Mouse (Mus musculus): ENCODE results near the gene Igf1r. TPM values are rescaled to one million over a fixed set of nuclear protein-coding genes. Genes with fewer than 3 reads are reported as not detected.

The Igf1r gene
- polyA plus RNA-seq, 1 experiment from 2014 or later = 23.2 TPM

DNA sequence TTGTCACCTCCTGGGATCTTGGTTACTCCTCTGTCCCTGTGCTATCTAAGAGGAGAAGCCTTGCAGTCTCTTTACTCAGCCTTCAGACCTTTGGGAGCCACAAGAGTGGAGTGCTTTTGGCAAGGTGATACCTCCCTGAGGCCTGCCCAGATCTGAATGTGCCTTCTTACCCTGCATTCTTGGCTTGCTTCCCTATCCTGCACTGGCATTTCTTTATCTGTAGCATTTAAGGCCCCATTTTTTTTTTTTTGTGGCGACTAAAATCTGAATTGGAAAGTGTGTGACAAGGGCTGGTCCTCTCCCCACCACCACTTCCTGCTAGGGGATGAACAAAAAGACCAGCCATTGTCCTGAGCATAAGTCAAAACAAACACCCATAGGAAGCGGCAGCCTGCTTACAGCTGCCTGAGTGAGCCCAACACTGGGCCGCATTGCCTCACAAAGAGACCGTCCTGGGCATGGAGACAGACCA lies 133.3 kb downstream of the Igf1r start:
- ATAC-seq (ENCODE audit: insufficient number of reproducible peaks, insufficient read depth, low FRiP score, low read depth) = peak; percentile 31; the same call in 1 of the 2 replicates
- 55% methylated on average over 4 of the region's 4 CpGs for WGBS
- Histone ChIP-seq H3K9me3 (ENCODE audit: control insufficient read depth, low read depth, low read length) (no peaks in the 10 kb centered on the region), H3K4me1 (ENCODE audit: control insufficient read depth, insufficient read depth, low read length) (peaks cover 30% of the 10 kb centered on the region), H3K27me3 (ENCODE audit: control insufficient read depth, insufficient read depth, low read length) (no peaks in the 10 kb centered on the region), H3K4me2 (replicated peaks; ENCODE audit: low read depth, low read length) (0 out of 2 replicates have a peak overlapping the region, but pooled peaks have one; percentile 27), H3K36me3 (ENCODE audit: control insufficient read depth, insufficient read depth, low read length) (no peaks in the 10 kb centered on the region), H3K9ac (replicated peaks; ENCODE audit: low read depth, low read length) (no peak overlapping the region), H3K4me3 (ENCODE audit: low read depth, low read length) (no peak overlapping the region), H3K27ac (ENCODE audit: low read length) (peak overlapping the region; percentile 81)

DNA sequence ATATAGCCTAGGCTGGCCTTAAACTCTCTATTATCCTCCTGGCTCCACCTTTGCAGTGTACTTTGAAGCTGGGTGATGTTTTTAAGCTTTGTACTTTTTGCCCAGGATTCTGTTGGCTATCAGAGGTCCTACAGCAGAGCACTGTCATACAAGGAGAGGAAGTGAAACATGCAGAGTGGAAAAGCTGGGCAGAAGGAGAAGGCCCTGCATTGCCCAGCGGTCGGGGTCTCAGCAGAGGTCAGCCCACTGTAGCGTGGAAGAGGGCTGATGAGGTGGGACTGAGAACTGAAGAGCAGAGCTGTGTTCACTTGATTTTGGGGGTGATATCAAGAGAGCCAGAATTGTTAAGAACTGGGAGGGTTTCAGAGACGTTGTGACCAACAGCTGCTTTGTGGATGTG lies 134.9 kb downstream of the Igf1r start:
- Histone ChIP-seq H3K4me3 (ENCODE audit: low read depth, low read length) (no peak overlapping the region), H3K4me1 (ENCODE audit: control insufficient read depth, insufficient read depth, low read length) (peaks cover 30% of the 10 kb centered on the region), H3K4me2 (replicated peaks; ENCODE audit: low read depth, low read length) (no peak overlapping the region), H3K36me3 (ENCODE audit: control insufficient read depth, insufficient read depth, low read length) (no peaks in the 10 kb centered on the region), H3K27ac (ENCODE audit: low read length) (no peak overlapping the region), H3K27me3 (ENCODE audit: control insufficient read depth, insufficient read depth, low read length) (no peaks in the 10 kb centered on the region), H3K9ac (replicated peaks; ENCODE audit: low read depth, low read length) (no peak overlapping the region), H3K9me3 (ENCODE audit: control insufficient read depth, low read depth, low read length) (no peaks in the 10 kb centered on the region)
- 67% methylated on average over 4 of the region's 4 CpGs for WGBS
- ATAC-seq (ENCODE audit: insufficient number of reproducible peaks, insufficient read depth, low FRiP score, low read depth) = no peak

- no peak overlapping the region for H3K4me2 ChIP-seq (replicated peaks; ENCODE audit: low read depth, low read length)
- H3K9me3 ChIP-seq (ENCODE audit: control insufficient read depth, low read depth, low read length) = no peaks in the 10 kb centered on the region
- H3K27ac ChIP-seq (ENCODE audit: low read length) = no peak overlapping the region
- H3K4me1 ChIP-seq (ENCODE audit: control insufficient read depth, insufficient read depth, low read length) = peaks cover 32% of the 10 kb centered on the region
- H3K4me3 ChIP-seq (ENCODE audit: low read depth, low read length) = no peak overlapping the region
- no peak overlapping the region for H3K9ac ChIP-seq (replicated peaks; ENCODE audit: low read depth, low read length)
- ATAC-seq (ENCODE audit: insufficient number of reproducible peaks, insufficient read depth, low FRiP score, low read depth) = no peak
- H3K27me3 ChIP-seq (ENCODE audit: control insufficient read depth, insufficient read depth, low read length) = no peaks in the 10 kb centered on the region
- WGBS = 77% methylated on average over 6 of the region's 6 CpGs
- H3K36me3 ChIP-seq (ENCODE audit: control insufficient read depth, insufficient read depth, low read length) = no peaks in the 10 kb centered on the region
These were observed 136.2 kb downstream of the Igf1r start for GRCm38 (mm10) chr7:68088825-68089224.

DNA sequence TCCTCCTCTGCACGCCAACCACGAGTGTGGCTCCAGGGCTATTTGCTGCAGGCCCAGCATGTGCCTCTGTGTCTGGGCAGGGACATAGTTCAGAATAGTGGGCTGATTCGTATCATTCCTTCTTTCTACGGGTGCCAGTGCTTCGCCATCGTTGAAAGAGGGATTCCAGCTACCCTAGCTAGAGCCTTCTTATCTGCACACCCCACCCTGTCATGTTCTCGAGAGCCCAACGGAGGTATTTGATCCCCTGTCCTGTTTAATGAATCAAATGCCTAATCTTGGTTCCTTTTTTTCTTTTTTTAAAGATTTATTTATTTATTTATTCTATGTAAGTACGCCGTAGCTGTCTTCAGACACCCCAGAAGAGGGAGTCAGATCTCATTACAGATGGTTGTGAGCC lies 137.1 kb downstream of the Igf1r start:
- Histone ChIP-seq H3K4me1 (ENCODE audit: control insufficient read depth, insufficient read depth, low read length) (peaks cover 28% of the 10 kb centered on the region), H3K9me3 (ENCODE audit: control insufficient read depth, low read depth, low read length) (no peaks in the 10 kb centered on the region), H3K4me3 (ENCODE audit: low read depth, low read length) (no peak overlapping the region), H3K9ac (replicated peaks; ENCODE audit: low read depth, low read length) (no peak overlapping the region), H3K27ac (ENCODE audit: low read length) (no peak overlapping the region), H3K27me3 (ENCODE audit: control insufficient read depth, insufficient read depth, low read length) (no peaks in the 10 kb centered on the region), H3K4me2 (replicated peaks; ENCODE audit: low read depth, low read length) (no peak overlapping the region), H3K36me3 (ENCODE audit: control insufficient read depth, insufficient read depth, low read length) (no peaks in the 10 kb centered on the region)
- ATAC-seq (ENCODE audit: insufficient number of reproducible peaks, insufficient read depth, low FRiP score, low read depth) = no peak
- WGBS = 80% methylated on average over 10 of the region's 10 CpGs

GRCm38 (mm10) chr7:68090576-68090975 lies 137.9 kb downstream of the Igf1r start:
- Histone ChIP-seq H3K36me3 (ENCODE audit: control insufficient read depth, insufficient read depth, low read length) (no peaks in the 10 kb centered on the region), H3K9ac (replicated peaks; ENCODE audit: low read depth, low read length) (no peak overlapping the region), H3K4me3 (ENCODE audit: low read depth, low read length) (no peak overlapping the region), H3K27me3 (ENCODE audit: control insufficient read depth, insufficient read depth, low read length) (no peaks in the 10 kb centered on the region), H3K4me2 (replicated peaks; ENCODE audit: low read depth, low read length) (no peak overlapping the region), H3K9me3 (ENCODE audit: control insufficient read depth, low read depth, low read length) (no peaks in the 10 kb centered on the region), H3K27ac (ENCODE audit: low read length) (no peak overlapping the region), H3K4me1 (ENCODE audit: control insufficient read depth, insufficient read depth, low read length) (peaks cover 21% of the 10 kb centered on the region)
- WGBS = 76% methylated on average over 8 of the region's 8 CpGs
- ATAC-seq (ENCODE audit: insufficient number of reproducible peaks, insufficient read depth, low FRiP score, low read depth) = no peak

GRCm38 (mm10) chr7:68092304-68092978 lies 139.8 kb downstream of the Igf1r start:
- Histone ChIP-seq H3K9ac (replicated peaks; ENCODE audit: low read depth, low read length) (no peak overlapping the region), H3K4me2 (replicated peaks; ENCODE audit: low read depth, low read length) (no peak overlapping the region), H3K4me1 (ENCODE audit: control insufficient read depth, insufficient read depth, low read length) (peaks cover 7% of the 10 kb centered on the region; the same call in 1 of the 2 replicates), H3K36me3 (ENCODE audit: control insufficient read depth, insufficient read depth, low read length) (no peaks in the 10 kb centered on the region), H3K27me3 (ENCODE audit: control insufficient read depth, insufficient read depth, low read length) (no peaks in the 10 kb centered on the region), H3K27ac (ENCODE audit: low read length) (no peak overlapping the region), H3K9me3 (ENCODE audit: control insufficient read depth, low read depth, low read length) (no peaks in the 10 kb centered on the region), H3K4me3 (ENCODE audit: low read depth, low read length) (no peak overlapping the region)
- 66% methylated on average over 8 of the region's 8 CpGs for WGBS
- ATAC-seq (ENCODE audit: insufficient number of reproducible peaks, insufficient read depth, low FRiP score, low read depth) = no peak

GRCm38 (mm10) chr7:68093817-68094216 lies 141.2 kb downstream of the Igf1r start:
- Histone ChIP-seq H3K4me2 (replicated peaks; ENCODE audit: low read depth, low read length) (no peak overlapping the region), H3K9ac (replicated peaks; ENCODE audit: low read depth, low read length) (no peak overlapping the region), H3K9me3 (ENCODE audit: control insufficient read depth, low read depth, low read length) (no peaks in the 10 kb centered on the region), H3K4me3 (ENCODE audit: low read depth, low read length) (no peak overlapping the region), H3K27ac (ENCODE audit: low read length) (no peak overlapping the region), H3K27me3 (ENCODE audit: control insufficient read depth, insufficient read depth, low read length) (no peaks in the 10 kb centered on the region), H3K4me1 (ENCODE audit: control insufficient read depth, insufficient read depth, low read length) (peaks cover 6% of the 10 kb centered on the region; the same call in 1 of the 2 replicates), H3K36me3 (ENCODE audit: control insufficient read depth, insufficient read depth, low read length) (no peaks in the 10 kb centered on the region)
- ATAC-seq (ENCODE audit: insufficient number of reproducible peaks, insufficient read depth, low FRiP score, low read depth) = no peak
- WGBS = 26% methylated on average over 9 of the region's 9 CpGs

DNA sequence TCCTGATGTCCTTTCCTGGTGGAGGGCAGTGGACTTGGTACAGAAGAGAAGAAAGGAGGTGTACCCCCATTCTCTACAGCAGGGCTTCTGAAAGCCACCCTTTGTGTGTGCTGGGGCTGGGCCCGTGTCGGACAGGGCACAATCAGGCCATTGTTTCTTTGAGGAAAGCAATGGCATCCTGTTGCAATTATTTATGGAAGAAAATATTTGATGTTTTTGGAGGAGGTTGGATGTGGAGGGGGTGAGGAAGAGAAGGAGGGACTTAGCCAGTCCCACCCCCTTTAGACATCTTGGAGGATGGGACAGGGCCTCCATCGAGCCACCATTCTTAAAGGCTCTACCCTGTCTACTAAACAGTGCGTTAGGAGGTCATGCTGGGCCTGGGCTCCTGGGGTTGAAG lies 142.9 kb downstream of the Igf1r start:
- no peaks in the 10 kb centered on the region for H3K9me3 ChIP-seq (ENCODE audit: control insufficient read depth, low read depth, low read length)
- H3K4me3 ChIP-seq (ENCODE audit: low read depth, low read length) = no peak overlapping the region
- H3K27me3 ChIP-seq (ENCODE audit: control insufficient read depth, insufficient read depth, low read length) = no peaks in the 10 kb centered on the region
- no peak overlapping the region for H3K9ac ChIP-seq (replicated peaks; ENCODE audit: low read depth, low read length)
- H3K4me2 ChIP-seq (replicated peaks; ENCODE audit: low read depth, low read length) = no peak overlapping the region
- no peak overlapping the region for H3K27ac ChIP-seq (ENCODE audit: low read length)
- 77% methylated on average over 4 of the region's 4 CpGs for WGBS
- peaks cover 8% of the 10 kb centered on the region; the same call in 1 of the 2 replicates for H3K4me1 ChIP-seq (ENCODE audit: control insufficient read depth, insufficient read depth, low read length)
- peak; percentile 75; the same call in 1 of the 2 replicates for ATAC-seq (ENCODE audit: insufficient number of reproducible peaks, insufficient read depth, low FRiP score, low read depth)
- H3K36me3 ChIP-seq (ENCODE audit: control insufficient read depth, insufficient read depth, low read length) = no peaks in the 10 kb centered on the region

GRCm38 (mm10) chr7:68096411-68096810 lies 143.8 kb downstream of the Igf1r start:
- WGBS = 85% methylated on average over 6 of the region's 6 CpGs
- ATAC-seq (ENCODE audit: insufficient number of reproducible peaks, insufficient read depth, low FRiP score, low read depth) = no peak

More at GRCm38 (mm10) chr7:68096411-68096810, 143.8 kb downstream of the Igf1r start:
- Histone ChIP-seq H3K4me1 (ENCODE audit: control insufficient read depth, insufficient read depth, low read length) (peaks cover 8% of the 10 kb centered on the region; the same call in 1 of the 2 replicates), H3K27me3 (ENCODE audit: control insufficient read depth, insufficient read depth, low read length) (no peaks in the 10 kb centered on the region), H3K4me3 (ENCODE audit: low read depth, low read length) (no peak overlapping the region), H3K9me3 (ENCODE audit: control insufficient read depth, low read depth, low read length) (no peaks in the 10 kb centered on the region), H3K27ac (ENCODE audit: low read length) (no peak overlapping the region), H3K9ac (replicated peaks; ENCODE audit: low read depth, low read length) (no peak overlapping the region), H3K36me3 (ENCODE audit: control insufficient read depth, insufficient read depth, low read length) (no peaks in the 10 kb centered on the region), H3K4me2 (replicated peaks; ENCODE audit: low read depth, low read length) (no peak overlapping the region)

All from stomach, embryonic 14.5 days (tissue).